Mouse (Mus musculus): ENCODE measurements around the gene Dbnl. TPM values are rescaled to one million over a fixed set of nuclear protein-coding genes. Genes with fewer than 3 reads are reported as not detected.

The Dbnl gene
- 64.4 and 82.3 TPM in 2 replicates for polyA plus RNA-seq (2015; fragmentation: Nextera tagmentation; extraction: Ambion mirVana)

DNA sequence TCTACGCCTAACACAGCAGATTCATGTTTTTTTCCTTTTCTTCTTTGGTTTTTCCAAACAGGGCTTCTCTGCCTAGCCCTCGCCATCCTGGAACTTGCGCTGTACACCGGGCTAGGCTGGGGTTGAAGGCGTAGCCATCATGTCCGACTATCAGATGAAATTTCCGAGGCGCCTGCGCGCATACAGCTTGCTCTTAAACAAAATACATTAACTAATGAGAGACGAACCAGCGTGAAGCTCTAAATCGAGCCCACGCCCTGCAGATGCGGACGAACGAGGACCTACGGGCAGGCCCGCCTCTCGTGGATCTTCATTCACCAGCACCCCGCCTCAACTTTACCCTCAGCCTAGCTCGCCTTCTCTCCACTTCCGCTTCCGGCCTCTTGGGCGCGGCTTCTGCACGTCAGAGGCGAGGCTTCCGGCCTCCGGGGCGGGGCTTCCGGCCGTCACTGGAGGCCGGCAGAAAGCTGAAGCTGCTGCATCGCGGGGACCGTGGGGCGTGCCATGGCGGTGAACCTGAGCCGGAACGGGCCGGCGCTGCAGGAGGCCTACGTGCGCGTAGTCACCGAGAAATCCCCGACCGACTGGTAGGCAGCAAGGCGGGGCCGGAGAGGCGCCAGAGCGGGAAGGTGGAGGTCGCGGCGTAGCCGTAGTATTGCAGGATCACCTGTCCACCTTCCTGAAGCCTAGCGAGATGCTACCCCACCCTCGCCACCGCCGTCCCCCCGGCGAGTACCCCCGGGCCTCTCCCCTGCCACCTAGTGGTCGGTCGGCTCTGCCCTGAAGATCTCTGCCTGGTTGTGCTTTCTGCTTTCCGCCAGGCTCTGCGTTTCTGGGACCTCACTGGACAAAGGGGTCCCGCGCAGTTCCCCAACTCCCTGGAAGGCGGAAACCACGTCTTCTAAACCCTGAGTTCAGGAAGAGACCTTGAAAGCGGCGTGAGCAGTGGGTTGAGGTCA is at the start of gene Dbnl:
Gene Dbnl (plus strand): TSS at position 433 of the 959 bp plus-strand sequence.
- peaks cover 13% of the 10 kb centered on the region for H3K36me3 ChIP-seq
- WGBS = under 1% methylated on average over 74 of the region's 74 CpGs

DNA sequence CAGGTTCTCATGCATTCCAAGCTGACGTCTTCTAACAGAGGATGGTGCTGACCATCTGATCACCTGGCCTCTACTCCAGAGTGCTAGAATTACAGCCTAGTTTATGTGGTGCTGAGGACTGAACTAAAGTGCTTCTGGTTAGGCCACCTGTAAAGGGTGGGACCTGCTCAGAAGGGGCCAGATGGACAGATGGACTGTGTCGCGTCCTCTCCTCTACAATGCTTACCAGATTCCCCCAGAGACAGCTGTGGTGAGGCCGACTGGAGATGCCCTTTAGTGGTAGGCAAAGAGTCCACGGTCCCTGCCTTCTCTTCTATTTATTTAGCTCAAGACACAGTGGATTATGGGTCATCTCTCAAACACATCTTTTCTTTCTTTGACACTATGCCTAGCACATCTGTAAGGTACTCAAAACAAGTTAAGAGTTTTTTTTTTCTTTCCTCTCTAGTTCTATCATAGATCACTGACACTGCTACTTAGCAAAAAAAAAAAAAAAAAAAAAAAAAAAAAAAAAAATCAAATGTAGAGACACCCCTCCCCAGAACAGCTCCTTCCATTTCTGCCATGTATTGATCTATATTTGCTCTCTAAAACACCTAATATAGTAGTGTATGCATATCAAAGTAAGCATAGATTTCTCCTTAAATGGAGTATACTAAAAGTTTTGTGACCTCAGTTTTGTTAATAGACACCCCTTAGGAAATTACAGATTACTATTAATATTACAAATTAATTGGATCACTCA is 49.2 kb upstream of the Dbnl start:
- Histone ChIP-seq H3K36me3 (no peaks in the 10 kb centered on the region), H3K9ac (no peak overlapping the region), H3K27me3 (no peaks in the 10 kb centered on the region), H3K4me1 (replicated peaks) (peaks cover 43% of the 10 kb centered on the region), H3K9me3 (replicated peaks) (no peaks in the 10 kb centered on the region), H3K4me3 (no peak overlapping the region), H3K4me2 (peak overlapping the region; percentile 4; the same call in 1 of the 2 replicates), H3K27ac (peak overlapping the region; percentile 63)
- ATAC-seq (replicated peaks; ENCODE audit: insufficient number of reproducible peaks, insufficient read depth, low FRiP score, low read depth) = no peak
- WGBS = 59% methylated on average over 5 of the region's 5 CpGs

More for the DNA sequence above, at the start of gene Dbnl:
- Histone ChIP-seq H3K4me2 (peak within 1 kb of the TSS; percentile 86), H3K27me3 (no peaks in the 10 kb centered on the region), H3K4me3 (peak within 1 kb of the TSS; percentile 91), H3K4me1 (replicated peaks) (peaks cover 20% of the 10 kb centered on the region), H3K27ac (peak within 1 kb of the TSS; percentile 96), H3K9ac (peak within 1 kb of the TSS; percentile 89), H3K9me3 (replicated peaks) (no peaks in the 10 kb centered on the region)
- peak; percentile 93 for ATAC-seq (replicated peaks; ENCODE audit: insufficient number of reproducible peaks, insufficient read depth, low FRiP score, low read depth)

DNA sequence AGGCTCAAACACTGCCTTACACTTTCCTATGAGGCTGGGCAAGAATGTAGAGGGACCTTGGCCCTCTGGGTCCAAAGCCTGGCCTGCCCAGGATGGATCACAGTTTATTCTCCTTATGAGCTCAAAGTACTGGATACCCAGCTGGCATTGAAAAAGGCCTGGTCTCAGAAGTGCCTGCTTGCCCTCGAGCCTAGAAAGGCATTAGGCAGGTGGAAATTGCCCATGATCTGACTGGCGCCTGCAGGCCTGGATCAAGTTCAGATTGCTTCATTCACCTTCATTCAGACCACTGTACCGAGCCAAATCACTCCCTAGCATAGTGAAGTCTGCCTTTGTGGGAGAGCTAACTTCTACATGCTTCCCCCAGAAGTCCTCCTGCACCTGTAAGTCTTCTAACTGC is 48.4 kb upstream of the Dbnl start:
- ATAC-seq (replicated peaks; ENCODE audit: insufficient number of reproducible peaks, insufficient read depth, low FRiP score, low read depth) = no peak
- Histone ChIP-seq H3K36me3 (no peaks in the 10 kb centered on the region), H3K4me1 (replicated peaks) (peaks cover 35% of the 10 kb centered on the region), H3K27me3 (no peaks in the 10 kb centered on the region), H3K4me2 (peak overlapping the region; percentile 67), H3K4me3 (peak overlapping the region; percentile 98), H3K9ac (peak overlapping the region; percentile 40), H3K9me3 (replicated peaks) (no peaks in the 10 kb centered on the region), H3K27ac (peak overlapping the region; percentile 98)
- WGBS = 54% methylated on average over 3 of the region's 3 CpGs

DNA sequence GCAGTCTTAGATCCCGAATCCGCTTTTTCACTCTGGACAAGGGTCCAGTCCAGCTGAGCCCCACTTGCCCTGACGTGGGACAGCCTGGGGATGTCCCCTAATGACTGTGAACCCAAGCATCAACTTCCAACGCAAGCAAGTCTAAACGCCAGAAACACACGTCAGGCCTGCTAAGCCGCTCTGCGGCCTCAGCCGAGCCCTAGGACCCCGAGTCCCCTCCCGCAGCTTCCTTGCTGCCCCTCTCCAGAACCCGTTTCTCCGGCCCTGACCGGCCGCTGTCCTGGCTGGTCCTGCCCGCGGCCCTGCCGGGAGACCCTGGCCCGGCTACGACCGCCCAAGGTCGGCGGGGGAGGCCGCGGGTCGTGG is 47.7 kb upstream of the Dbnl start:
- H3K27me3 ChIP-seq = no peaks in the 10 kb centered on the region
- H3K9ac ChIP-seq = peak overlapping the region; percentile 100
- H3K4me3 ChIP-seq = peak overlapping the region; percentile 98
- WGBS = under 1% methylated on average over 26 of the region's 26 CpGs
- peaks cover 29% of the 10 kb centered on the region for H3K4me1 ChIP-seq (replicated peaks)
- no peaks in the 10 kb centered on the region for H3K36me3 ChIP-seq
- ATAC-seq (replicated peaks; ENCODE audit: insufficient number of reproducible peaks, insufficient read depth, low FRiP score, low read depth) = peak; percentile 75
- peak overlapping the region; percentile 98 for H3K27ac ChIP-seq
- H3K9me3 ChIP-seq (replicated peaks) = no peaks in the 10 kb centered on the region
- H3K4me2 ChIP-seq = peak overlapping the region; percentile 67

DNA sequence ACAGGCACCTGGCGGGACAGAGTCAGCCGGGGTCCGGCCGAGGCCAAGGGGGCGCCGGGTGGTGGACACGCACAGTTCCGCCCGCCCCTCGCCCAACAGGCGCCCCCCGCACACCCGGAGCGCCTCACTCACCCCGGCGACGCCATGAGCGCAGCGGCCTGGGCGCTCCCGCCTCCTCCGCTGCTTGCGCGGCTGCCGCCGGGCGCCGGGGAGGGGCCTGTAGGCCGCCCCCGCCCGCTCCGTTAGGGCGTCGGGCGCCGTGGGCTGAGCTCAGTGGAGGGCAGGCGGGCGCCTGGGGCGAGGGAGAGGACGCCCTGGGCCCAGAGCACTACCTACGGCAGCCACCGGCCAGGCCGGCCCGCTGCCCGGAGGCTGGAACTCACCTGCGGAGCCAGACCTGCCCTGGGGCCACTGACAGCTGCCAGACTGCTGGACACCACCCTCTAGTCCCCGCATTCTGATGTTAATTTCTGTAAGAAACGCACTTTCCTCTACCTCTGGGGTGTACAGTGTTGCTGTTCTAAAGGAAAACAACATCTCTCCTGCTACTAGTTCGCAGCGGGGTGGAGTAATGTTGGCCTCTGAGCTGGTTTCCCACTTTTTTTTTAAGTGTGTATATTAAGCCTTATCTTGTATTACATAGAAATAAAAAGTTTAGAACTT is 47.2 kb upstream of the Dbnl start:
- Histone ChIP-seq H3K36me3 (no peaks in the 10 kb centered on the region), H3K4me3 (peak overlapping the region; percentile 98), H3K4me2 (peak overlapping the region; percentile 67), H3K9ac (peak overlapping the region; percentile 100), H3K4me1 (replicated peaks) (peaks cover 29% of the 10 kb centered on the region), H3K27me3 (no peaks in the 10 kb centered on the region), H3K27ac (peak overlapping the region; percentile 98), H3K9me3 (replicated peaks) (no peaks in the 10 kb centered on the region)
- WGBS = under 1% methylated on average over 47 of the region's 50 CpGs
- peak; percentile 94 for ATAC-seq (replicated peaks; ENCODE audit: insufficient number of reproducible peaks, insufficient read depth, low FRiP score, low read depth)

DNA sequence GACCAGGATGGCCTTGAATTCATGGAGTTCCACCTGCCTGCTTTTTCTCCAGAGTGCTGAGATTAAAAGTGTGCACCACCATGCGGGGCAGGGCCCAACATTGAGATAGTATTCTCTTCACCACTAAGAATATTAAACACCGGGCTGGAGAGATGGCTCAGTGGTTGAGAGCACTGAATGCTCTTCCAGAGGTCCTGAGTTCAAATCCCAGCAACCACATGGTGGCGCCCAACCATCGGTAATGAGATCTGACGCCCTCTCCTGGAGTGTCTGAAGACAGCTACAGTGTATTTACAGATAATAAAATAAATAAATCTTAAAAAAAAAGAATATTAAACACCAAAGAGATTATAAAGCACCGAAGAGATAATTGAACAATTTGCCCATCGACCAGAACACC is 46.2 kb upstream of the Dbnl start:
- H3K9me3 ChIP-seq (replicated peaks) = no peaks in the 10 kb centered on the region
- no peak for ATAC-seq (replicated peaks; ENCODE audit: insufficient number of reproducible peaks, insufficient read depth, low FRiP score, low read depth)
- H3K9ac ChIP-seq = no peak overlapping the region
- no peaks in the 10 kb centered on the region for H3K36me3 ChIP-seq
- H3K27ac ChIP-seq = no peak overlapping the region
- H3K4me1 ChIP-seq (replicated peaks) = peaks cover 26% of the 10 kb centered on the region
- H3K4me3 ChIP-seq = no peak overlapping the region
- no peak overlapping the region for H3K4me2 ChIP-seq
- WGBS = 75% methylated on average over 7 of the region's 7 CpGs
- H3K27me3 ChIP-seq = no peaks in the 10 kb centered on the region

DNA sequence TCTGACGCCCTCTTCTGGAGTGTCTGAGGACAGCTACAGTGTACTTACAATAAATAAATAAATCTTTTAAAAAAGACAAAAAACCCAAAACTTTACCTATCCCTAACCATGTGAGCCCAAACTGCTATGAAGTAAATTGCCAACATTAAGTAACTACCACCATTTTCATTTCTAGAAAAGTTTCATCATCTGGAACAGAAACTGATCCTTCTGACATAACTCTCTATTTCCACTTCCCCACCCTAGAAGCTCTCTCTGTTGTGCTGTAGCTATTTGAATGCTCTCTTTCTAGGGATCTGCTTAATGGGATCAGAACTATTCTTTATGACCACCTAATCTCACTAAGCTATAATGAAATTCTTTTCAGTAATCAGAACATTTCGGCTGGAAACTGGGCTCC is 43.3 kb upstream of the Dbnl start:
- ATAC-seq (replicated peaks; ENCODE audit: insufficient number of reproducible peaks, insufficient read depth, low FRiP score, low read depth) = no peak
- 77% methylated on average over 2 of the region's 2 CpGs for WGBS
- H3K4me3 ChIP-seq = no peak overlapping the region
- H3K27me3 ChIP-seq = no peaks in the 10 kb centered on the region
- H3K27ac ChIP-seq = no peak overlapping the region
- H3K9me3 ChIP-seq (replicated peaks) = no peaks in the 10 kb centered on the region
- no peak overlapping the region for H3K4me2 ChIP-seq
- peaks cover 6% of the 10 kb centered on the region for H3K4me1 ChIP-seq (replicated peaks)
- no peaks in the 10 kb centered on the region for H3K36me3 ChIP-seq
- no peak overlapping the region for H3K9ac ChIP-seq

DNA sequence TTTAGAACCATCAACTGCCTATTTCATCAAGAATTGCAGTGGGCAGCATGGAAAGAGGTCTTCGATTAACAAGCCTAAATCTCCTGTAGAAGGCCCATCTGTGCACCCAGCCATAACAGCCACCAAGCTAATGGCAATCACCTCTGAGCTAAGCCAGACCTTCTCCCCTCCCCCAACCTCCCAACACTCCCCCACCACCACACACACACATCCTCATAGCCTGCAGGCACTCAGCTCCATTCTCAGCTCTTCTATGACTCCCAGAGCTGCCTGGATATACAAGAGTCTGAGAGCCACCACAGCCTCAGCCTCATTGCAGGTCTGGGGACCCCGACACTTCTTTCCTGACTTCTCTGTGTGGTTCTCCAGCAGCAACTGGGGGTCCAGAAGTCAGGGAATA is 34.5 kb upstream of the Dbnl start:
- peaks cover 11% of the 10 kb centered on the region; the same call in 1 of the 2 replicates for H3K9me3 ChIP-seq (replicated peaks)
- no peak overlapping the region for H3K27ac ChIP-seq
- H3K4me2 ChIP-seq = no peak overlapping the region
- H3K27me3 ChIP-seq = no peaks in the 10 kb centered on the region
- no peak overlapping the region for H3K4me3 ChIP-seq
- H3K36me3 ChIP-seq = peaks cover 12% of the 10 kb centered on the region; the same call in 1 of the 2 replicates
- WGBS = 89% methylated on average over 2 of the region's 2 CpGs
- no peaks in the 10 kb centered on the region for H3K4me1 ChIP-seq (replicated peaks)
- no peak for ATAC-seq (replicated peaks; ENCODE audit: insufficient number of reproducible peaks, insufficient read depth, low FRiP score, low read depth)
- H3K9ac ChIP-seq = no peak overlapping the region

DNA sequence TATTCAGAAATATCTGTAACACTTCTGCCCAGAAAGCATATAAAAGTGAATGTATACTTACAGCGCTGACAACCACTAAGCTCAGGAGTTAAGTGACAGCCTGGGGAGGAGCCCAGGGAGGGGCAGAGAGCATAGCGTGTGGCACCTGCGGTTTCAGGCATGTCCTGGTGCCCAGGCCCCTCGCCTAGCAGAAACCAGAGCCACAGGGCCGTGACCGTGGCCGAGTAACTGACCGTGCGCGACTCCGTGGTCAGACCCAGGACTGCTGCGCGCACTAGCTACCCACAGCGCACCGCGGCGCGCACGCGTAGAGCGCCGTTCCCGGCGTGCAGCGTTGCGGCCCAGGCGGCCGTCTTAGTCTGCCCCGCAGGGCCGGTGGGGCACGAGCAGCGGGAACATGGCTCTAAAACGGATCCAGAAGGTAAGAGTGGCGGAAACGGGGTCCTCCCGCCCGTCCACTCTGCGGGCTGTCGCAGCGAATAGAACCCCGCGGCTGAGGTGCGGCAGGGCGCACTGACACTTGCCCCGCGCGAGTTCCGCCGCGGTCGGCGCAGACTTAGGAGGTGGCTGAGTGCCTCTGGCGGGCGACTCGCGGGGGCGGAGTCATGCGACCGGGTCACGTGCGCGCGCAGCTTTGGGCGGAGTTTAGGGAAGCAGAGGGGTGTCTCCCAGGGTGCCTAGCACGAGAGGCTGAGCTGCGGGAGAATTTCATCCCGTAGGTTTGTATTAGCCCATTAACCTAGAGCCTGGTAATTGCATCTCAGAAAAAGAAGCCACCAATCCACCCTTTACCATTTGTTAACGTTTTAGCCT is 26.3 kb upstream of the Dbnl start, which contains the start of gene Urgcp:
Gene Urgcp (minus strand): TSS at position 557 of the 813 bp plus-strand sequence.
- peaks cover 21% of the 10 kb centered on the region for H3K4me1 ChIP-seq (replicated peaks)
- H3K9ac ChIP-seq = peak within 1 kb of the TSS; percentile 73
- H3K9me3 ChIP-seq (replicated peaks) = no peaks in the 10 kb centered on the region
- ATAC-seq (replicated peaks; ENCODE audit: insufficient number of reproducible peaks, insufficient read depth, low FRiP score, low read depth) = peak; percentile 99
- peak within 1 kb of the TSS; percentile 65 for H3K4me2 ChIP-seq
- peak within 1 kb of the TSS; percentile 98 for H3K27ac ChIP-seq
- no peaks in the 10 kb centered on the region for H3K27me3 ChIP-seq
- no peaks in the 10 kb centered on the region; the same call in 1 of the 2 replicates for H3K36me3 ChIP-seq
- peak within 1 kb of the TSS; percentile 78 for H3K4me3 ChIP-seq
- WGBS = under 1% methylated on average over 68 of the region's 68 CpGs

DNA sequence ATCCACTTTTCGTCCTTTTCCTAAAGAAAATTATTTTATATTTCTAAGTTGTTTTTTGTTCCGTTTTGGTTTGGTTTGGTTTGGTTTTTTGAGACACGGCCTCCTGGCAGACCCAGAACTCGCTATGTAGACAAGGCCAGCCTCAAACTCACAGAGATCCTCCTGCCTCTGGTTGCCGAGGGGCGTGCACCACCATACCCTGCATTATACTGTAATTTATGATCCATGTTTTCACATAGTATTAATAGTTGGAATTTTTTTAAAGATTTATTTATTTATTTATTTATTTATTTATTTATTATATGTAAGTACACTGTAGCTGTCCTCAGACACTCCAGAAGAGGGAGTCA is 25.7 kb upstream of the Dbnl start:
- no peaks in the 10 kb centered on the region for H3K9me3 ChIP-seq (replicated peaks)
- 15% methylated on average over 6 of the region's 6 CpGs for WGBS
- H3K36me3 ChIP-seq = no peaks in the 10 kb centered on the region; the same call in 1 of the 2 replicates
- H3K9ac ChIP-seq = peak overlapping the region; percentile 73; the same call in 1 of the 2 replicates
- peak overlapping the region; percentile 65 for H3K4me2 ChIP-seq
- ATAC-seq (replicated peaks; ENCODE audit: insufficient number of reproducible peaks, insufficient read depth, low FRiP score, low read depth) = no peak
- H3K4me3 ChIP-seq = peak overlapping the region; percentile 78
- peaks cover 21% of the 10 kb centered on the region for H3K4me1 ChIP-seq (replicated peaks)
- H3K27me3 ChIP-seq = no peaks in the 10 kb centered on the region
- peak overlapping the region; percentile 98 for H3K27ac ChIP-seq

Data from heart, embryonic 15.5 days (tissue).